Mouse (Mus musculus) kidney, adult 8-10 months (tissue): Measurements from ENCODE around the gene Zfp14.

Source experiments
- DNase-seq, 2 experiments: peaks; one replicate each; pipeline ENCODE4 v3.0.0; 2022

The Zfp14 gene

GRCm38 (mm10) chr7:30050882-30051548 lies at the start of gene Zfp14:
TSS of gene Zfp14 (minus strand) at chr7:30051380.
- peak; percentile 72 to 82 for DNase-seq

- no peak for DNase-seq
Observed at GRCm38 (mm10) chr7:30099297-30099696, 48.1 kb upstream of the Zfp14 start.

DNA sequence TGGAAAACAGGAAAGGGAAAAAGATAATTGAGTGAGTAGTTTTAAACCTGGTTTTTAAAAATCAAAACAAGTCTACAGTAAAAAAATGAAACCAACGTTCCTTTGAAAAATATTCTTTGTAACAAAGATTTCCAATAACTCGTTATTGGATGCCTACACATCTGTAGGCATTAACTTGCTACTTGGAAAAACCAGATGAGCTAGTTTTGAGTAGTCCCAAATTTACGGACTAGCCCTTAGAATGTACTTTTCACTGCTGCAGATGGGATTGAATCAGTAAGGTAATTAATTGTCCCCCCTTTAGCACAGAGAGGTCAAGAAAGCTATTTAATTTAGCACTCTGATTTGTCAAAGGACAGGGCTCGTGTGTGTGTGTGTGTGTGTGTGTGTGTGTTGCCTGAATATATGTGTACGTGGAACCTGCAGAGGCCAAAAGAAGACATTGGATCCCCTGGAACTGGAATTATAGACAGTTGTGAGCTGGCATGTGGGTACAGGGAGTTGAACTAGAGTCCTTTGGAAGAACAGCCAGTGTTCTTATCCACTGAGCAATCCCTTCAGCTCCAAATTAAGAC lies 44.5 kb upstream of the Zfp14 start:
- DNase-seq: no peak

GRCm38 (mm10) chr7:30094646-30095429 lies 43.7 kb upstream of the Zfp14 start, which contains the start of gene Zfp260:
TSS of gene Zfp260 (plus strand) at chr7:30094777.
- peak; percentile 90 to 92 for DNase-seq

- DNase-seq: no peak
Observed at GRCm38 (mm10) chr7:30093918-30094415, 42.8 kb upstream of the Zfp14 start.

GRCm38 (mm10) chr7:30092666-30093065 lies 41.5 kb upstream of the Zfp14 start:
- DNase-seq: no peak

DNA sequence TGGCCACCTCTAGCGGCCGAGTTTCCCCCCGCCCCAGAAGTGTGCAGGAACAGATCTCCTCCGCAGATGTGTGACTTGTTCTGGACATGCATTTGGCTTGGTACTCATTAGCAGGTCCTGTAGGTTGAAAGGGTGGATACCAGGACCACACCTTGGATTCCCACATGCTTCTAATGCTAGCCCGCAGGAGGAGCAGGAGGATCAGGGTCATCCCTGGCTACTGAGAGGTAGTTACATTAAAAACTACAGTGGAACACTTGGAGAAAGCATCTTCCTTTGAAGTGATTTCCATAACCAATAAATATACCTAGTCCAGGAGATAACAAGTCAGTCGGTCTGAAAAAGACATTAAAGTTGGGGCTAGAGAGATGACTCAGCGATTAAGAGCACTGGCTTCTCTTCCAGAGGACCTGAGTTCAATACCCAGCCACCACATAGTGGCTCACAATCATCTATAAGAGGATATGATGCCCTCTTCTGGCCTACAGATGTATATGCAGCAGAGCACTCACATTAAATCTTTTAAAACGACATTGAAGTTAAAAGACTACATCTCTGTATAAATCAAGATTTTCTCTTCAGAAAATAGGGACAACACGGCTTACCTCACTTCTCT lies 39.9 kb upstream of the Zfp14 start:
- DNase-seq: peak in 1 of 2 experiments; percentile 26

GRCm38 (mm10) chr7:30090092-30090969 lies 39.2 kb upstream of the Zfp14 start, which contains the start of the genes Gm26920 and Zfp566:
TSS of gene Gm26920 (minus strand) at chr7:30090410.
TSS of gene Zfp566 (minus strand) at chr7:30090527.
- peak; percentile 97 to 98 for DNase-seq

- DNase-seq: no peak
Observed at GRCm38 (mm10) chr7:30089405-30089804, 38.2 kb upstream of the Zfp14 start.

GRCm38 (mm10) chr7:30086524-30086923 lies 35.3 kb upstream of the Zfp14 start:
- DNase-seq: no peak

GRCm38 (mm10) chr7:30072146-30073028 lies 21.2 kb upstream of the Zfp14 start, which contains the start of gene Zfp82:
TSS of gene Zfp82 (minus strand) at chr7:30072900.
- DNase-seq: peak; percentile 63 to 69

- no peak for DNase-seq
Observed at GRCm38 (mm10) chr7:30064622-30065021, 13.4 kb upstream of the Zfp14 start.

GRCm38 (mm10) chr7:30062478-30062877 lies 11.3 kb upstream of the Zfp14 start:
- DNase-seq: peak in 1 of 2 experiments; percentile 17

GRCm38 (mm10) chr7:30060341-30060740 lies 9.2 kb upstream of the Zfp14 start:
- no peak for DNase-seq

- no peak for DNase-seq
Observed at GRCm38 (mm10) chr7:30053591-30053990, 2.4 kb upstream of the Zfp14 start.

- no peak for DNase-seq
Observed at GRCm38 (mm10) chr7:30048126-30048525, 3.1 kb downstream of the Zfp14 start.

DNA sequence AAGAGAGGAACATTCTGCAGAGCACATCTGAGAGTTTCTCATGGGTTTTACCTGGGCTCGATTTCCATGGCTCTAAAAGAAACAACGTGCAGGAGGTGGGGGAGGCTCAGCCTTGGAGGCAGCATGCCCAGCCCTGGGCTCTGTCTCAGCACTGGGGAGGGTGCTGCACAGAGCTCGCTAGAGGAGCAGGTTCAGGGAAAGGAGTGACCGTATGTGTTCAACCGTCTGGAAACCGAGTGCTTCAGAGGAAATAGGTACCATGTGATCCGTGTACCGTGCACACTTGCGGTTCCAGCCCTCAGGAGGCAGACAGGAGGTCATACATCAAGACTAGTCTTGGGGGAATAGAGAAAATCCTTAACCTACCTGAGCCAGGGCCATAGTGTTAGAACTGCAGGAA lies 6.8 kb downstream of the Zfp14 start:
- no peak for DNase-seq

GRCm38 (mm10) chr7:30034331-30034730 lies 16.8 kb downstream of the Zfp14 start:
- DNase-seq: no peak

DNA sequence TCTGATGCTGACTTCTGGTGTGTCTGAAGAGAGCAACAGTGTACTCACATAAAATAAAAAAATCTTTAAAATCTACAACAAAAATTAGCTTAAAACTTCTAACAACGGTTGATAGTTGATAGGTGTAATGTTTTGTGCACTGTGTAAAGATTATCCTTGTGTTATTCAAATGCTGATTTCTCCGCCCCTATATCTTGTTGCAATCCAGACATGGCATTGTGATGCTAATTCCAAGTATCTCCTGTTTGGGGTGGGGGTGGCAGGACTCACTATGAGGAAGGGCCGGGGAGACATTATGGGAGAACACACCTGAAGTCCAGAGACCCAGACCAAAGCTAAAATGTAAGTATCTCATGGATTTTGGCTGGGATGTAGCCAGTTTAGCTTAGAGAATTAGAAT lies 19.8 kb downstream of the Zfp14 start:
- DNase-seq: no peak

- peak in 1 of 2 experiments; percentile 31 for DNase-seq
Observed at GRCm38 (mm10) chr7:30030677-30031076, 20.5 kb downstream of the Zfp14 start.

GRCm38 (mm10) chr7:30028572-30028971 lies 22.6 kb downstream of the Zfp14 start:
- no peak for DNase-seq
